Mouse (Mus musculus) C2C12 (cell line): ENCODE measurements around the gene Dop1a. TPM values are rescaled to one million over a fixed set of nuclear protein-coding genes. Genes with fewer than 3 reads are reported as not detected.
A peak's percentile ranks its signal among the peaks of the same experiment; 100 is the strongest.

Source experiments
- H3K27me3 ChIP-seq: one replicate; pipeline ENCODE4 v1.6.1; 2011; ENCODE audit not compliant: control insufficient read depth, insufficient read depth, insufficient read length
- H3K36me3 ChIP-seq: one replicate; pipeline ENCODE4 v1.6.1; 2011; ENCODE audit not compliant: control insufficient read depth, insufficient read depth
- H3K4me3 ChIP-seq: one replicate; pipeline ENCODE4 v1.5.1; 2011; ENCODE audit warnings: mild to moderate bottlenecking, control low read depth; ENCODE audit not compliant: poor library complexity, insufficient read depth, severe bottlenecking
- H3K79me2 ChIP-seq: one replicate; pipeline ENCODE4 v1.6.1; 2011; ENCODE audit not compliant: control insufficient read depth, insufficient read depth
- H3K79me3 ChIP-seq: one replicate; pipeline ENCODE4 v1.6.1; 2011; ENCODE audit warnings: low read depth, control low read depth
- H3ac ChIP-seq: one replicate; pipeline ENCODE3; 2011; ENCODE audit warnings: low read depth; ENCODE audit not compliant: control insufficient read depth, insufficient read length
- CEBPB ChIP-seq: IDR thresholded peaks from one replicate; pipeline ENCODE4 v1.6.1; 2011; ENCODE audit warnings: low read depth, mild to moderate bottlenecking, control low read depth, moderate library complexity
- CTCF ChIP-seq: IDR thresholded peaks from one replicate; pipeline ENCODE4 v1.5.1; 2011; ENCODE audit not compliant: control insufficient read depth, insufficient read depth, insufficient read length
- FOSL1 ChIP-seq: IDR thresholded peaks from one replicate; pipeline ENCODE4 v1.8.0; 2011; ENCODE audit warnings: mild to moderate bottlenecking, low read length; ENCODE audit not compliant: poor library complexity, insufficient read depth, severe bottlenecking
- MAX ChIP-seq: IDR thresholded peaks from one replicate; pipeline ENCODE4 v1.6.1; 2011; ENCODE audit warnings: mild to moderate bottlenecking, control low read depth
- MYOD1 ChIP-seq: IDR thresholded peaks from one replicate; pipeline ENCODE4 v1.6.1; 2011; ENCODE audit warnings: low read depth; ENCODE audit not compliant: control insufficient read depth, insufficient read length
- MYOG ChIP-seq: IDR thresholded peaks from one replicate; pipeline ENCODE4 v1.6.1; 2011; ENCODE audit not compliant: control insufficient read depth, insufficient read length; ENCODE audit errors: extremely low read depth
- USF1 ChIP-seq: IDR thresholded peaks from one replicate; pipeline ENCODE4 v1.6.1; 2011; ENCODE audit warnings: low read depth, mild to moderate bottlenecking, control low read depth, moderate library complexity
- polyA plus RNA-seq: library from polyadenylated mRNA; unstranded; fragments of >200 nt; fragmentation: generic; extraction: Trizol; gene quantifications from one replicate; pipeline ENCODE4 v1.2.1, GENCODE M21; 2012; ENCODE audit warnings: missing spikeins

Dop1a gene
- polyA plus RNA-seq, 1 experiment, result 3.0 TPM

- TF ChIP-seq MYOD1, result no peak
- peak; percentile 56 for TF ChIP-seq USF1
- peak; percentile 66 for TF ChIP-seq CTCF
- no peaks in the 10 kb centered on the region for H3K27me3 ChIP-seq
- peak overlapping the region; percentile 18 for H3K4me3 ChIP-seq
- H3K79me2 ChIP-seq, result no peaks in the 10 kb centered on the region
- peak overlapping the region; percentile 59 for H3ac ChIP-seq
- H3K36me3 ChIP-seq, result no peaks in the 10 kb centered on the region
- H3K79me3 ChIP-seq, result no peaks in the 10 kb centered on the region
These were observed 15.3 kb upstream of the Dop1a start for GRCm38 (mm10) chr9:86451617-86452016.

- Histone ChIP-seq H3K79me3 (no peaks in the 10 kb centered on the region), H3K4me3 (no peak overlapping the region), H3ac (no peak overlapping the region), H3K79me2 (no peaks in the 10 kb centered on the region), H3K27me3 (no peaks in the 10 kb centered on the region), H3K36me3 (no peaks in the 10 kb centered on the region)
- no peak for TF ChIP-seq CTCF
- TF ChIP-seq USF1, result no peak
- TF ChIP-seq MAX, result no peak
- no peak for TF ChIP-seq CEBPB
- no peak for TF ChIP-seq FOSL1
- no peak for TF ChIP-seq MYOG
- TF ChIP-seq MYOD1, result no peak
These were observed 13.3 kb upstream of the Dop1a start for GRCm38 (mm10) chr9:86453626-86454025.

GRCm38 (mm10) chr9:86464151-86465105 is 2.5 kb upstream of the Dop1a start, which contains the start of gene Ube2cbp:
Gene Ube2cbp (minus strand): TSS chr9:86464950.
- H3K79me3 ChIP-seq, result peaks cover 9% of the 10 kb centered on the region
- H3K36me3 ChIP-seq, result no peaks in the 10 kb centered on the region
- peak; percentile 76 for TF ChIP-seq MAX
- TF ChIP-seq MYOG, result no peak
- TF ChIP-seq CEBPB, result no peak
- TF ChIP-seq CTCF, result peak; percentile 96
- peak; percentile 26 for TF ChIP-seq MYOD1

GRCm38 (mm10) chr9:86475956-86476355 is 9.0 kb downstream of the Dop1a start:
- Histone ChIP-seq H3K79me3 (peaks cover 14% of the 10 kb centered on the region), H3K36me3 (no peaks in the 10 kb centered on the region), H3ac (no peak overlapping the region), H3K27me3 (no peaks in the 10 kb centered on the region), H3K4me3 (no peak overlapping the region), H3K79me2 (peaks cover 49% of the 10 kb centered on the region)
- no peak for TF ChIP-seq MYOD1
- TF ChIP-seq USF1, result no peak
- TF ChIP-seq FOSL1, result no peak
- no peak for TF ChIP-seq CTCF
- no peak for TF ChIP-seq MYOG
- no peak for TF ChIP-seq MAX
- no peak for TF ChIP-seq CEBPB

More at GRCm38 (mm10) chr9:86464151-86465105, 2.5 kb upstream of the Dop1a start, which contains the start of gene Ube2cbp:
- Histone ChIP-seq H3K27me3 (no peaks in the 10 kb centered on the region), H3K79me2 (peaks cover 29% of the 10 kb centered on the region), H3K4me3 (peak within 1 kb of the TSS; percentile 31), H3ac (peak within 1 kb of the TSS; percentile 80)

GRCm38 (mm10) chr9:86476763-86477162 is 9.8 kb downstream of the Dop1a start:
- H3ac ChIP-seq, result no peak overlapping the region
- H3K27me3 ChIP-seq, result no peaks in the 10 kb centered on the region
- peaks cover 15% of the 10 kb centered on the region for H3K79me3 ChIP-seq
- H3K36me3 ChIP-seq, result no peaks in the 10 kb centered on the region
- no peak for TF ChIP-seq MYOD1
- no peak for TF ChIP-seq CEBPB
- TF ChIP-seq MYOG, result no peak
- no peak for TF ChIP-seq CTCF
- no peak for TF ChIP-seq USF1
- no peak for TF ChIP-seq FOSL1
- no peak for TF ChIP-seq MAX
- no peak overlapping the region for H3K4me3 ChIP-seq
- H3K79me2 ChIP-seq, result peaks cover 49% of the 10 kb centered on the region

GRCm38 (mm10) chr9:86478414-86479093 is 11.6 kb downstream of the Dop1a start:
- Histone ChIP-seq H3K4me3 (no peak overlapping the region), H3K36me3 (no peaks in the 10 kb centered on the region), H3K27me3 (no peaks in the 10 kb centered on the region), H3ac (no peak overlapping the region), H3K79me3 (peaks cover 14% of the 10 kb centered on the region), H3K79me2 (peaks cover 36% of the 10 kb centered on the region)
- TF ChIP-seq MAX, result no peak
- no peak for TF ChIP-seq CTCF
- TF ChIP-seq MYOG, result no peak
- no peak for TF ChIP-seq CEBPB
- no peak for TF ChIP-seq FOSL1
- TF ChIP-seq MYOD1, result no peak
- no peak for TF ChIP-seq USF1
